Mouse (Mus musculus): ENCODE results near the gene Fam120c. TPM values are rescaled to one million over a fixed set of nuclear protein-coding genes. Genes with fewer than 3 reads are reported as not detected.
A peak's percentile ranks its signal among the peaks of the same experiment; 100 is the strongest.

Gene Fam120c
- total and polyA plus RNA-seq, 2 experiments from 2014 or later: 7.1 to 18.6 TPM

DNA sequence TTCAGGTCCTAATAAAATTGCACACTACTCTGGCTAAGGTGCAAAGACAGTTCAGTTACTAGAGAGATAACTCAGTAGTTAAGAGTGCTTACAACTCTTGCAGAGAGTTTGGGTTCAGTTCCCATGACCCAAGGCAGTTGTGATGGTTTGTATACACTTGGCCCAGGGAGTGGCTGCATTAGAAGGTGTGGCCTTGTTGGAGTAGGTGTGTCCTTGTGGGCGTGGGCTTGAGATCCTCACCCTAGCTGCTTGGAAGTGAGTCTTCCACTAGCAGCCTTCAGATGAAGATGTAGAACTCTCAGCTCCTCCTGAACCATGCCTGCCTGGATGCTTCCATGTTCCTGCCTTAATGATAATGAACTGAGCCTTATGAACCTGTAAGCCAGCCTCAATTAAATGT lies 174.2 kb downstream of the Fam120c start:
- no peak for ATAC-seq
- Histone ChIP-seq H3K4me2 (ENCODE audit: low read depth, low read length) (no peak overlapping the region), H3K27ac (no peak overlapping the region), H3K4me1 (ENCODE audit: insufficient read depth, low read length) (no peaks in the 10 kb centered on the region), H3K9me3 (ENCODE audit: low read length) (no peaks in the 10 kb centered on the region), H3K27me3 (ENCODE audit: insufficient read depth, low read length) (no peaks in the 10 kb centered on the region), H3K4me3 (ENCODE audit: low read length) (no peak overlapping the region), H3K36me3 (ENCODE audit: insufficient read depth, low read length) (no peaks in the 10 kb centered on the region), H3K9ac (replicated peaks; ENCODE audit: low read length) (no peak overlapping the region)
- no peak for TF ChIP-seq CTCF (IDR thresholded peaks at IDR 0.05; ENCODE audit: low read depth)
- WGBS: 65% methylated on average over 1 of the region's 1 CpGs
- no peak for DNase-seq (ENCODE audit: low spot score)

DNA sequence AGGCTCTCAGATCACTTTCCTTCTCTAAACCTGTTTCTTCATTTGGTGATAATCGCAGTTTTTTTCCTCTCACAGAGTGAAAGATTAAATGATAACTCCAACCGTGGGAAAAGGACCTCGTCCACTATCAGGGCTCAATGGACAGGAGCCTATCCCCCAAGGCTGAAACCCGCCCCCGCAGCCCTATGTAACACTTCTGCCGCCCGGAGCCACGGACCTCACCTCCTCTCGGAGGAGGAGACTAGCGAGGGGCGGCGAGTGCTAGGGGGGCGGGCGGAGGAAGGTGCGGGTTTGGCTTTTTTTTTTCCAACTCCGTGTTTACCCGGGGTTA lies 176.1 kb downstream of the Fam120c start:
- Histone ChIP-seq H3K4me1 (ENCODE audit: insufficient read depth, low read length) (no peaks in the 10 kb centered on the region), H3K27ac (peak overlapping the region; percentile 97), H3K4me3 (ENCODE audit: low read length) (peak overlapping the region; percentile 53), H3K36me3 (ENCODE audit: insufficient read depth, low read length) (no peaks in the 10 kb centered on the region), H3K4me2 (ENCODE audit: low read depth, low read length) (peak overlapping the region; percentile 47), H3K9me3 (ENCODE audit: low read length) (no peaks in the 10 kb centered on the region), H3K27me3 (ENCODE audit: insufficient read depth, low read length) (no peaks in the 10 kb centered on the region), H3K9ac (replicated peaks; ENCODE audit: low read length) (peak overlapping the region; percentile 72)
- TF ChIP-seq CTCF (IDR thresholded peaks at IDR 0.05; ENCODE audit: low read depth): no peak
- ATAC-seq (no peak; the same call in 1 of the 2 replicates), DNase-seq (ENCODE audit: low spot score) (no peak)
- 32% methylated on average over 17 of the region's 17 CpGs for WGBS

DNA sequence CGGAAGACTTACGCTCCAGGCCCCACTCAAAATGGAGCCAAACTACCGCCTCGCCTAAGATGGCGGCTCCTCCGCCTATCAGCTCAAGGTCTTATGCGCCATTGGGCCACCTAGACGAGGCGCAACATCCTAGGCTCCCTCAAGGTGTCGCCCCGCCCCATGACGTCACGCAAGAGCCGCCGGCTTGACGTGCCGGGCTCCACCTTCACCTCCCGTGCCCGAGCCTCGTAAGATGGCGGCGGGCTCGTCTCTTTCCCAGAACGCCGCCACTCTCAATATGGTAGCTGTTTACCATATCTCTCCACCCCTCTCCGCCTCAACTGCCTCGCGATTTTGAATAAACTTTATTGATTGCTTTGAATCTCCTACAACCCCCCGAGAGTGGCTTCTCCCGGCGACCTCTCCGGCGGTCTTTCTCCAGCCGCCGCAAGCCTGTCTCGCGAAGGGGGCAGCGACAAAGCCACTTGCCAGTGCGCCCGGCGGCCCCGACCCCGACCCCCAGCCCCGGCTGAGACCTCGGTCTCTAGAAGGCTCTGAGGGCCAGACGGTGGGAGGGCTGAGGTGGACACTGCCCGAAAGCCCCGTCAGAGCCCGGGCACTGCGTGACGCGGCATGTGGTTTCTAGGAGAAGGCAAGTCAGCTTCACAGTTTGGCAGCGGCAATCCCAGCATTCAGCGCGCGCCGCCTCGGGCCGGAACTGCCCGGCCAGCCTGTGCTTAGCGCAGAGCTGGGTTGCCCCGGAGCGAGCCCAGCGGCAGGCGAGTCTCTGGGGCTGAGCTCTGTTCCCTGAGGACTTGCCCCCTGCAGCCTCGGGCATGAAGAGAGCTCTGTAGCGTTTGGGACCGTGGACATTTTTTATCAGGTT lies 176.7 kb downstream of the Fam120c start, which contains the start of gene Phf8:
Gene Phf8, plus strand, starts transcription at position 215 of the 865 bp plus-strand sequence.
- Histone ChIP-seq H3K4me1 (ENCODE audit: insufficient read depth, low read length) (no peaks in the 10 kb centered on the region), H3K27me3 (ENCODE audit: insufficient read depth, low read length) (no peaks in the 10 kb centered on the region), H3K36me3 (ENCODE audit: insufficient read depth, low read length) (no peaks in the 10 kb centered on the region), H3K4me3 (ENCODE audit: low read length) (peak within 1 kb of the TSS; percentile 53), H3K9me3 (ENCODE audit: low read length) (no peaks in the 10 kb centered on the region), H3K9ac (replicated peaks; ENCODE audit: low read length) (peak within 1 kb of the TSS; percentile 72), H3K27ac (peak within 1 kb of the TSS; percentile 97), H3K4me2 (ENCODE audit: low read depth, low read length) (peak within 1 kb of the TSS; percentile 62)
- ATAC-seq: peak; percentile 97
- TF ChIP-seq CTCF (IDR thresholded peaks at IDR 0.05; ENCODE audit: low read depth): peak; percentile 39; the same call in 1 of the 2 replicates
- peak; percentile 96 for DNase-seq (ENCODE audit: low spot score)
- WGBS: 28% methylated on average over 61 of the region's 68 CpGs

Other genes starting within 250 kb of the Fam120c start
- 20.4 and 21.4 TPM in 2 replicates for gene Tsr2, start 247.6 kb upstream of the Fam120c start, total RNA-seq (2014; rRNA removed)
- 38.6 and 41.4 TPM in 2 replicates for gene Tsr2, start 247.6 kb upstream of the Fam120c start, polyA plus RNA-seq (2015; fragmentation: Nextera tagmentation; extraction: Ambion mirVana)
- gene Wnk3, start 146.1 kb upstream of the Fam120c start, total RNA-seq (2014; rRNA removed): 49.5 and 54.4 TPM in 2 replicates
- gene Wnk3, start 146.1 kb upstream of the Fam120c start, polyA plus RNA-seq (2015; fragmentation: Nextera tagmentation; extraction: Ambion mirVana): 9.9 and 10.5 TPM in 2 replicates
- gene Phf8, start 176.5 kb downstream of the Fam120c start, total RNA-seq (2014; rRNA removed): 12.4 and 13.1 TPM in 2 replicates
- 8.7 and 11.9 TPM in 2 replicates for gene Phf8, start 176.5 kb downstream of the Fam120c start, polyA plus RNA-seq (2015; fragmentation: Nextera tagmentation; extraction: Ambion mirVana)

Measured in hindbrain, postnatal 0 days (tissue).